ENCODE assay signal across 9 mouse cellular contexts in the genomic region with DNA sequence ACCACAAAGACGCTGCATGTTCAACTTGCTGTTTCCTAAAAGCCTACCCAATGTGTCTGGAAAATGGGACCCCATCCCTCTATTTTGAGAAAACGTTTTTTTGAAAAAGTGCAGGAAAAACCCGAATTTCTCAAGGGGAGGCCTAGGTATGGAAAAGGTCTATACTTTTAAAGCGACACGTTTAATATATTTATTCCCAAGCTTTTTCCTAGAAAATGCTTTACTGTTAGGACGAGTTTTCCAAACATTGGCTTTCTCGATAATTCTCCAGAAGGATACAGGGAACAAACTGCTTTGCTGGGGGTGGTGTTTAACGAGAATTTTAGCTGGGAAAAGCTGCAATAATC. TPM values are rescaled to one million over a fixed set of nuclear protein-coding genes. Genes with fewer than 3 reads are reported as not detected.
DNase-seq lines count a peak whose midpoint lies in the region; ATAC-seq and TF ChIP-seq lines count a peak whose summit lies in the region.
"Had no signal": no experiment of that assay in that cellular context is flagged by ENCODE, and none has a peak within 500 bp of the region (broad histone marks: within the 10 kb centered on the region; RNA-seq: fewer than 3 reads in every experiment).

No protein-coding gene starts in this region.

- TF ChIP-seq CTCF in lung, postnatal 0 days (IDR thresholded peaks at IDR 0.05): no peak

- ATAC-seq in heart, embryonic 14.5 days (ENCODE audit: insufficient number of reproducible peaks, insufficient read depth, low FRiP score, low read depth): no peak
- ATAC-seq in lung, postnatal 0 days: no peak
- ATAC-seq in limb, embryonic 11.5 days (ENCODE audit: insufficient number of reproducible peaks, low FRiP score, low TSS enrichment, low read depth): no peak
- ATAC-seq in stomach, embryonic 16.5 days (ENCODE audit: insufficient read depth, low FRiP score): no peak

- no peaks in the 10 kb centered on the region for H3K9me3 ChIP-seq in heart, embryonic 14.5 days (ENCODE audit: control insufficient read depth, low read length)
- no peaks in the 10 kb centered on the region for H3K9me3 ChIP-seq in lung, postnatal 0 days (ENCODE audit: low read length)
- no peaks in the 10 kb centered on the region for H3K9me3 ChIP-seq in limb, embryonic 11.5 days (ENCODE audit: control insufficient read depth, low read length)
- no peaks in the 10 kb centered on the region for H3K9me3 ChIP-seq in stomach, embryonic 16.5 days (replicated peaks; ENCODE audit: control insufficient read depth, low read length)

- H3K27me3 ChIP-seq in heart, embryonic 14.5 days (ENCODE audit: control insufficient read depth, insufficient read depth, low read length): peaks cover 81% of the 10 kb centered on the region
- H3K27me3 ChIP-seq in lung, postnatal 0 days (replicated peaks; ENCODE audit: insufficient read depth, low read length): peaks cover 4% of the 10 kb centered on the region; the same call in 1 of the 2 replicates
- H3K27me3 ChIP-seq in limb, embryonic 11.5 days (ENCODE audit: control insufficient read depth, insufficient read depth, low read length): peaks cover 14% of the 10 kb centered on the region; the same call in 1 of the 2 replicates
- H3K27me3 ChIP-seq in stomach, embryonic 16.5 days (ENCODE audit: control insufficient read depth, insufficient read depth, low read length): peaks cover 11% of the 10 kb centered on the region

- H3K36me3 ChIP-seq in heart, embryonic 14.5 days (ENCODE audit: control insufficient read depth, insufficient read depth, low read length): no peaks in the 10 kb centered on the region
- no peaks in the 10 kb centered on the region for H3K36me3 ChIP-seq in lung, postnatal 0 days (ENCODE audit: insufficient read depth, low read length)
- no peaks in the 10 kb centered on the region for H3K36me3 ChIP-seq in limb, embryonic 11.5 days (ENCODE audit: control insufficient read depth, insufficient read depth, low read length)
- H3K36me3 ChIP-seq in stomach, embryonic 16.5 days (ENCODE audit: control insufficient read depth, insufficient read depth, low read length): no peaks in the 10 kb centered on the region

- intact Hi-C loops in heart, postnatal 25 days (cut with DNase I): loop anchor here (2.0 to 5.0 kb wide), 2 partner anchors 191 to 823 kb away; no protein-coding TSS in a partner anchor

- no peak for TF ChIP-seq EP300 in lung, postnatal 0 days (IDR thresholded peaks at IDR 0.05)

- 10% methylated on average over 8 of the region's 8 CpGs for WGBS in heart, embryonic 14.5 days
- 17% methylated on average over 8 of the region's 8 CpGs for WGBS in lung, postnatal 0 days
- WGBS in limb, embryonic 11.5 days: 6% methylated on average over 8 of the region's 8 CpGs
- 31% methylated on average over 8 of the region's 8 CpGs for WGBS in stomach, embryonic 16.5 days

- H3K4me1 ChIP-seq in heart, embryonic 14.5 days (ENCODE audit: control insufficient read depth in 2 of 2, insufficient read depth in 2 of 2, low read length in 2 of 2): no peaks in the 10 kb centered on the region; a peak in 1 of 4 replicates
- H3K4me1 ChIP-seq in lung, postnatal 0 days (ENCODE audit: insufficient read depth, low read depth, low read length): 0 out of 2 replicates have a peak, but pooled peaks cover 3% of the 10 kb centered on the region
- H3K4me1 ChIP-seq in limb, embryonic 11.5 days (ENCODE audit: control insufficient read depth, insufficient read depth, low read length): peaks cover 18% of the 10 kb centered on the region
- H3K4me1 ChIP-seq in stomach, embryonic 16.5 days (ENCODE audit: control insufficient read depth, insufficient read depth, low read length): 0 out of 2 replicates have a peak, but pooled peaks cover 4% of the 10 kb centered on the region

- no peak overlapping the region for H3K27ac ChIP-seq in heart, embryonic 14.5 days (replicated peaks in 1 of 2; ENCODE audit: control insufficient read depth in 1 of 2, insufficient read depth in 1 of 2, low read depth in 2 of 2, low read length in 2 of 2)
- peak overlapping the region; percentile 87 for H3K27ac ChIP-seq in lung, postnatal 0 days (ENCODE audit: low read length)
- no peak overlapping the region for H3K27ac ChIP-seq in limb, embryonic 11.5 days (replicated peaks; ENCODE audit: low read depth, low read length)
- H3K27ac ChIP-seq in stomach, embryonic 16.5 days (ENCODE audit: low read length): peak overlapping the region; percentile 64; the same call in 1 of the 2 replicates

- peak overlapping the region; percentile 51 for H3K4me2 ChIP-seq in heart, embryonic 14.5 days (ENCODE audit: low read length)
- peak overlapping the region; percentile 71 for H3K4me2 ChIP-seq in lung, postnatal 0 days (replicated peaks; ENCODE audit: low read depth, low read length)
- H3K4me2 ChIP-seq in limb, embryonic 11.5 days (ENCODE audit: low read depth, severe bottlenecking): peak overlapping the region; percentile 51
- H3K4me2 ChIP-seq in stomach, embryonic 16.5 days (ENCODE audit: low read depth, low read length): peak overlapping the region; percentile 51

- no peak overlapping the region for H3K9ac ChIP-seq in heart, embryonic 14.5 days (ENCODE audit: low read length)
- peak overlapping the region; percentile 73 for H3K9ac ChIP-seq in lung, postnatal 0 days (replicated peaks; ENCODE audit: low read depth)
- H3K9ac ChIP-seq in limb, embryonic 11.5 days (ENCODE audit: low read length): no peak overlapping the region
- peak overlapping the region; percentile 62 for H3K9ac ChIP-seq in stomach, embryonic 16.5 days (ENCODE audit: low read length)

- H3K4me3 ChIP-seq in heart, embryonic 14.5 days (ENCODE audit: control insufficient read depth in 1 of 2, insufficient read depth in 1 of 2, low read depth in 1 of 2, low read length in 2 of 2): no peak overlapping the region; a peak in 1 of 4 replicates
- H3K4me3 ChIP-seq in lung, postnatal 0 days (ENCODE audit: low read depth, low read length): peak overlapping the region; percentile 34
- H3K4me3 ChIP-seq in limb, embryonic 11.5 days (ENCODE audit: low read depth, low read length): no peak overlapping the region
- H3K4me3 ChIP-seq in stomach, embryonic 16.5 days (replicated peaks; ENCODE audit: low read length): peak overlapping the region; percentile 29

- DNase-seq in heart, postnatal 25 days (ENCODE audit: low spot score): no peak
- no peak for DNase-seq in lung, postnatal 0 days (ENCODE audit: low spot score)
- DNase-seq in lung, postnatal 25 days (ENCODE audit: low spot score): no peak
- DNase-seq in limb, embryonic 11.5 days (ENCODE audit: low spot score): no peak
- DNase-seq in adrenal gland, adult (ENCODE audit: inconsistent age in 2 of 2, low spot score in 1 of 2): no peak
- DNase-seq in adrenal gland, postnatal 36 days: no peak
- DNase-seq: gastrocnemius, postnatal 36 days had no signal

RNA-seq across cellular contexts. Expression of a gene that starts 6.8 kb away (rescaled TPM):
- polyA plus RNA-seq in heart, embryonic 14.5 days (2014; fragmentation: Nextera tagmentation; extraction: Ambion mirVana): 15.2 and 16.0 TPM in 2 replicates
- total RNA-seq in heart, postnatal 25 days (2021): 1 to 10 TPM; 6.9 to 7.8 TPM
- 78.5 and 82.9 TPM in 2 replicates for polyA plus RNA-seq in lung, postnatal 0 days (2015; fragmentation: Nextera tagmentation; extraction: Ambion mirVana)
- 15.3 and 20.3 TPM in 2 replicates for polyA plus RNA-seq in limb, embryonic 11.5 days (2014; fragmentation: Nextera tagmentation; extraction: Ambion mirVana)
- 42.0 and 44.6 TPM in 2 replicates for polyA plus RNA-seq in stomach, embryonic 16.5 days (2015; fragmentation: Nextera tagmentation; extraction: Ambion mirVana)
- 10 to 100 TPM; 46.8 to 50.6 TPM for total RNA-seq in adrenal gland, postnatal 36 days (2021)

Comparison
In these comparisons a context has a peak if more than half of its experiments do, and no peak if none do; other contexts are left out.
1. H3K27ac ChIP-seq: peak in lung, postnatal 0 days (single experiment) and stomach, embryonic 16.5 days (single experiment); none in heart, embryonic 14.5 days (0 of 2) and limb, embryonic 11.5 days (single experiment).
2. H3K4me3 ChIP-seq: peak in lung, postnatal 0 days (single experiment) and stomach, embryonic 16.5 days (single experiment); none in heart, embryonic 14.5 days (0 of 2) and limb, embryonic 11.5 days (single experiment).
3. H3K9ac ChIP-seq: peak in lung, postnatal 0 days (single experiment) and stomach, embryonic 16.5 days (single experiment); none in heart, embryonic 14.5 days (single experiment) and limb, embryonic 11.5 days (single experiment).
4. Peak in every context shown above with its lines, with median percentiles within 50 percentile points of each other: H3K4me2 ChIP-seq.